ENCODE assay signal across 8 mouse cellular contexts in the genomic region with DNA sequence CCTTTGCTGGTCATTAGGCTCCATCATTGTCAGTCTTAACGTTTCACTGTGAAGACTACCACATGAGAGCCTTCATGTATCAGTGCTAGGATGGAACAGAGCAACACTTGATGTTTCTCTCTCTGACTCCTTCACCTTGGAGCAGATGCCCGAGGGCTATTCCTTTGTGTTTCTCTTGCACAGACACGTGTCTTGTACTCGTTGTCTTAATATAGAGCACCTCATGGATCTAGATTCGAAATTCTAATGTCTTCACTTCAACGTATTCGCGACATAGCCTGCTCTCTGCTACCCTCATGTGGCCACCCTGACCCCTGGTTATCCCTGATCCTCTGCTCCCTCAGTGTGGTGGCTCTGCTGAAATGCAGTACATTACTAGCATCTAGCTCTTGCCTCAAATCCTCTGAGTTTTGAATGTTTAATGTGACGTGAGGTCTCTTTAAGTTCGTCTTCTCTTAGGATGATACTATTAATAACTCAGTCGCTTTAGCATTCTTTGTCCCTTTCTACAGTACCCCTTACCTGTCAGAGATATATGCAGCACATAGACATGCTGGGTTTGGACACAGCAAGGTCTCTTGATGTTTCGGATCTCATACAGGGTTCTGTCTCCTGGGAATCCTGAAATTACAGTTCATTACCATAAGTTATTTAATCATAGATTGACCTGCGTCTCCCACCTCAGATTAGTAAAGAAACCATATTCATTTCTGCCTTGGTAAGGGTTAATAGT. TPM values are rescaled to one million over a fixed set of nuclear protein-coding genes. Genes with fewer than 3 reads are reported as not detected.
A peak's percentile ranks its signal among the peaks of the same experiment; 100 is the strongest.
DNase-seq lines count a peak whose midpoint lies in the region; ATAC-seq and TF ChIP-seq lines count a peak whose summit lies in the region.

No protein-coding gene starts in this region.

- H3K36me3 ChIP-seq in C2C12 (ENCODE audit: control insufficient read depth, insufficient read depth), result no peaks in the 10 kb centered on the region
- H3K36me3 ChIP-seq in liver, embryonic 12.5 days, result no peaks in the 10 kb centered on the region
- no peaks in the 10 kb centered on the region for H3K36me3 ChIP-seq in neural tube, embryonic 12.5 days

- intact Hi-C loops in gastrocnemius, postnatal 14 days (cut with DNase I; ENCODE audit: low total_unique reads), result no loop called here

- no peak overlapping the region for H3K4me2 ChIP-seq in liver, embryonic 12.5 days
- no peak overlapping the region for H3K4me2 ChIP-seq in neural tube, embryonic 12.5 days (replicated peaks)

- H3K9me3 ChIP-seq in liver, embryonic 12.5 days (replicated peaks), result no peaks in the 10 kb centered on the region
- no peaks in the 10 kb centered on the region for H3K9me3 ChIP-seq in neural tube, embryonic 12.5 days

- no peaks in the 10 kb centered on the region for H3K4me1 ChIP-seq in liver, embryonic 12.5 days
- H3K4me1 ChIP-seq in neural tube, embryonic 12.5 days, result no peaks in the 10 kb centered on the region

- H3ac ChIP-seq in C2C12 (ENCODE audit: control insufficient read depth, insufficient read length, low read depth), result no peak overlapping the region

- 24% methylated on average over 13 of the region's 13 CpGs for WGBS in liver, embryonic 12.5 days (ENCODE audit: insufficient replicate concordance)
- WGBS in neural tube, embryonic 12.5 days, result 36% methylated on average over 13 of the region's 13 CpGs

- no peak overlapping the region for H3K27ac ChIP-seq in liver, embryonic 12.5 days
- no peak overlapping the region for H3K27ac ChIP-seq in neural tube, embryonic 12.5 days

- H3K9ac ChIP-seq in liver, embryonic 12.5 days, result no peak overlapping the region
- H3K9ac ChIP-seq in neural tube, embryonic 12.5 days, result no peak overlapping the region

- H3K79me2 ChIP-seq in C2C12 (ENCODE audit: control insufficient read depth, insufficient read depth), result no peaks in the 10 kb centered on the region

- H3K27me3 ChIP-seq in C2C12 (ENCODE audit: control insufficient read depth, insufficient read depth, insufficient read length), result no peaks in the 10 kb centered on the region
- H3K27me3 ChIP-seq in liver, embryonic 12.5 days (replicated peaks), result no peaks in the 10 kb centered on the region; the same call in 1 of the 2 replicates
- H3K27me3 ChIP-seq in neural tube, embryonic 12.5 days (replicated peaks), result no peaks in the 10 kb centered on the region

- peak; percentile 98 for ATAC-seq in common myeloid progenitor, adult 5-6 weeks (replicated peaks; ENCODE audit: low read depth, poor library complexity, severe bottlenecking)
- peak; percentile 61 for ATAC-seq in liver, embryonic 12.5 days
- ATAC-seq in neural tube, embryonic 12.5 days (ENCODE audit: low FRiP score, low read depth), result peak; percentile 73

- peak; percentile 42 for TF ChIP-seq CTCF in C2C12 (IDR thresholded peaks at IDR 0.05; ENCODE audit: control insufficient read depth, insufficient read depth, insufficient read length)

- H3K79me3 ChIP-seq in C2C12 (ENCODE audit: low read depth), result no peaks in the 10 kb centered on the region

- DNase-seq in T-cell, adult 2 months (ENCODE audit: low spot score), result peak; percentile 10
- DNase-seq in gastrocnemius, postnatal 14 days, result peak; percentile 52
- peak; percentile 16 for DNase-seq in kidney, postnatal 14 days
- no peak for DNase-seq in yolk sac, embryonic 10.5 days (ENCODE audit: low spot score)

- H3K4me3 ChIP-seq in C2C12 (ENCODE audit: insufficient read depth, poor library complexity, severe bottlenecking), result no peak overlapping the region
- no peak overlapping the region for H3K4me3 ChIP-seq in liver, embryonic 12.5 days
- no peak overlapping the region for H3K4me3 ChIP-seq in neural tube, embryonic 12.5 days

TF ChIP-seq in C2C12, 6 proteins besides CTCF, POLR2A, EP300 and RAD21:
- TF ChIP-seq CEBPB (IDR thresholded peaks at IDR 0.05; ENCODE audit: low read depth) (no peak), MYOG (IDR thresholded peaks at IDR 0.05; ENCODE audit: control insufficient read depth, extremely low read depth, insufficient read length) (no peak)

RNA-seq across cellular contexts. Expression of a gene that starts 10.1 kb away (rescaled TPM):
- 0.09 TPM for polyA plus RNA-seq in C2C12 (2012; fragmentation: generic; extraction: Trizol)
- 0.05 TPM in 1 of 2 replicates, not detected in the other for total RNA-seq in common myeloid progenitor, adult 5-6 weeks (2017)
- 10 to 100 TPM; 15.4 to 21.4 TPM for total RNA-seq in gastrocnemius, postnatal 14 days (2021)
- 1.1 and 1.3 TPM in 2 replicates for polyA plus RNA-seq in liver, embryonic 12.5 days (2016; fragmentation: Nextera tagmentation; extraction: Ambion mirVana)
- 36.0 and 41.8 TPM in 2 replicates for polyA plus RNA-seq in neural tube, embryonic 12.5 days (2016; fragmentation: Nextera tagmentation; extraction: Ambion mirVana)

RNA-seq across cellular contexts. Expression of a gene that starts 26.9 kb away (rescaled TPM):
- 5.9 TPM for polyA plus RNA-seq in C2C12 (2012; fragmentation: generic; extraction: Trizol)
- 58.6 and 72.0 TPM in 2 replicates for total RNA-seq in common myeloid progenitor, adult 5-6 weeks (2017)
- under 1 TPM; 0.35 to 0.69 TPM for total RNA-seq in gastrocnemius, postnatal 14 days (2021)
- 2.8 and 4.0 TPM in 2 replicates for polyA plus RNA-seq in liver, embryonic 12.5 days (2016; fragmentation: Nextera tagmentation; extraction: Ambion mirVana)
- polyA plus RNA-seq in neural tube, embryonic 12.5 days (2016; fragmentation: Nextera tagmentation; extraction: Ambion mirVana), result 3.8 and 4.5 TPM in 2 replicates

RNA-seq across cellular contexts. Expression of a gene that starts 44.0 kb away (rescaled TPM):
- not detected for polyA plus RNA-seq in C2C12 (2012; fragmentation: generic; extraction: Trizol)
- 0.37 TPM in 1 of 2 replicates, not detected in the other for total RNA-seq in common myeloid progenitor, adult 5-6 weeks (2017)
- 1 to 10 TPM; 5.1 to 7.9 TPM for total RNA-seq in gastrocnemius, postnatal 14 days (2021)
- polyA plus RNA-seq in liver, embryonic 12.5 days (2016; fragmentation: Nextera tagmentation; extraction: Ambion mirVana), result 54.2 and 56.5 TPM in 2 replicates
- 10.4 and 11.3 TPM in 2 replicates for polyA plus RNA-seq in neural tube, embryonic 12.5 days (2016; fragmentation: Nextera tagmentation; extraction: Ambion mirVana)

Comparison
In these comparisons a context has a peak if more than half of its experiments do, and no peak if none do; other contexts are left out.
1. RNA of a gene that starts 10.1 kb away (polyA plus RNA-seq): 36.0 to 41.8 TPM in neural tube, embryonic 12.5 days; 1.1 to 1.3 TPM in liver, embryonic 12.5 days and 0.09 TPM in C2C12 (single experiment); every median in the first group is over 10 times any median in the second.
2. RNA of a gene that starts 44.0 kb away (polyA plus RNA-seq): 54.2 to 56.5 TPM in liver, embryonic 12.5 days and 10.4 to 11.3 TPM in neural tube, embryonic 12.5 days; not detected in C2C12 (single experiment); every median in the first group is over 10 times any median in the second.
3. Peak in every context shown above with its lines, with median percentiles within 50 percentile points of each other: ATAC-seq.